Mouse (Mus musculus): ENCODE results near the gene Gm30083. TPM values are rescaled to one million over a fixed set of nuclear protein-coding genes. Genes with fewer than 3 reads are reported as not detected.

The Gm30083 gene
- not detected for total RNA-seq (2021)
- long read RNA-seq, experiment 1, result 0 reads
- long read RNA-seq, experiment 2, result 0 reads

DNA sequence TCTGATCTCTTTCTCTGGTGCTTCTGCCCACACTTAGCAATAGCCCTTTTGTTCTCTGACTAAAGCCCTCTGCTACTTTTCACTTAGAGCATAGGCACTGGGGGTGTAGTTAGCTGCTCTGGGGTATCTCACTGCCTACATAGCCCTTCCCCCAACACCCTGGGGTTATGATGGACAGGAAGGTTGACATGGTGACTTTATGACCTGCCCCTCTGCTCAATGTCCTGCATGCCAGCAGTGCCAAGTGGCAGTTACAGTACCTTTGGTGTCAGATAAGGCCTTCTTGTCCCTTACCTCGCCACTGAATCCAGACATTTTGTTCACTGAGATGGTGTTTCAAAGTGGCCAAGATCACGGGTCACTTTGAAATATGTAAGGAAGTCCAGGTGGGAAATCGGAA lies at the start of gene Gm30083:
Gene Gm30083, minus strand, starts transcription at position 120 of the 400 bp plus-strand sequence.
- DNase-seq, result no peak

GRCm38 (mm10) chr14:34052516-34052915 lies 37.5 kb upstream of the Gm30083 start, which contains the start of gene Antxrl:
Antxrl (plus strand) TSS chr14:34052707.
- no peak for DNase-seq

- DNase-seq, result no peak
Measured at GRCm38 (mm10) chr14:34050101-34050779, 35.3 kb upstream of the Gm30083 start.

DNA sequence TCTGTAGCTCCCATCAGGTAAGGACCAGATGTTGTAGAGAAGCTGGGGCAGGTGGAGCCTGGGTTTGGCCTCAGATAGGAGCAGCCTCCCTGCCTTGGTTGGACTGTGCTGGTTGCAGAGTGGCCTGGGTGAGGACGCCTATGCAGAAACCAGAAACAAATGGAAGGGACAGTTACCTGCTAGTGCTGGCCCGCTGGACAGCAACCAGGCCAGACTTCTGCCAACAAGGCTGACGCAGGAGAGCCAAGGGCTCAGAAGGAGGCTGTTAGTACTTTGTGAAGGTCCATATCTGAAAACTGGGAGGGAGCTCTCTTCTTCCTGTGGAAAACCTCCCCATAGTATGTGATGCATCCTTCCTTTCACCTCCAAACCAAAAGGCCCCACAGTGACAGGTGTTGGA lies 28.4 kb upstream of the Gm30083 start:
- DNase-seq, result no peak

DNA sequence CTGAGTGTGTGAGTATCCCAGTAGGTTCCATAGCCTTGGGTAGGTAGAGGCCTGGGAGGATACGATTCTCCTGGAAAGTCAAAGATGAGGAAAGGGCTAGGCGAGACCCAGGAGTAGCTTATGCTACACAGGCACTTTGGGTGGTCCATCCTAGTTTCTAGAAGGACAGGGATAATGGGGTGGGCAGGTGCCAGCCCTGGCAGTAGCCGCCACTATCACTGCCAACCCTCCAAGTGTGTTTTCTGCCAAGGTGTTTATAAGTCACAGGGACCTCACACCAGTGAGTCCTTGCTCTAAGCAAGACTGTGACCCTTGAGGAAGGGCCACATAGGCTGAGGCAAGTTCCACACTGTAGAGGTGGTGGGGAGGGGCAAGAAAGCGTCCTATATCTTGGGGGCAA lies 26.3 kb upstream of the Gm30083 start:
- DNase-seq, result no peak

GRCm38 (mm10) chr14:34033841-34034610 lies 19.0 kb upstream of the Gm30083 start:
- DNase-seq, result no peak

DNA sequence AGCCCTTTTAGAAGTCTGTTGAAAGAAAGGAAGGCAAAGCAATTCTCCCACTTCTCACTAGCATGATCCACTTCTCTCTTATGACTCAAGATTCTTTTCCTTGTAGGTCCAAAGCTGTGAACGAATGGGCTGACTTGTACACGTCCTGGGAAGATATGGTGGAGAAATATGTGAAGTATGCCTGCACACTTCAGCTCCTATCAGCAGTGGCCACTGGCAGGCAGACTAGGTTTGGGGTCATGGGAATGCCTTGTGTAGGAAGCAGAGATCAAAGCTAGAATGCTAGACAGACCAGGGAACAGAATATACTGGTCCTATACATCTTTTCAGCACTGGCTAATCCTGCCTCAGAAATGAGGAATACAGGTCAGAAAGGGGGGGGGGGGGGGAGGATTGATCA lies 11.7 kb upstream of the Gm30083 start:
- no peak for DNase-seq

GRCm38 (mm10) chr14:34016938-34017337 lies 2.0 kb upstream of the Gm30083 start:
- no peak for DNase-seq

DNA sequence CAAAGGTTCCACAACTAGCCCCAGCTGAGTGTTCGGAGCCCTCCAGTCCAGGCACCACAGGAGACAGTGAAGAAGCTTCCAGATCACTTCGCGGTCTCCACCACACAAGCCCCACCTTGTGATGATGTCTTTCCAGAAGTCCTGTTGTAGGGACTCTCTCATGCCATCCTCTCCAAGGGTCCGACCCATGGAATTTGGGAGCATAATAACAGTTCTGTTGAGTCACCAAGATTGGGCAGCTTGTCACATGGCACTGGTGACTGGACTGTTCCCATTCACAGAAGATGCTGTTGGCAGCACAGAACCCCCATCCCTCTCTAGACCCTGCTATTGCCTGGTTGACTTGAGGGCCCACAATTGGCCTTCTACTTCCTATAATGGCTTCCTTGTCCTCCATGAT lies 1.4 kb upstream of the Gm30083 start, which contains the start of gene Gm5460:
Gene Gm5460, plus strand, starts transcription at position 378 of the 400 bp plus-strand sequence.
- no peak for DNase-seq

DNA sequence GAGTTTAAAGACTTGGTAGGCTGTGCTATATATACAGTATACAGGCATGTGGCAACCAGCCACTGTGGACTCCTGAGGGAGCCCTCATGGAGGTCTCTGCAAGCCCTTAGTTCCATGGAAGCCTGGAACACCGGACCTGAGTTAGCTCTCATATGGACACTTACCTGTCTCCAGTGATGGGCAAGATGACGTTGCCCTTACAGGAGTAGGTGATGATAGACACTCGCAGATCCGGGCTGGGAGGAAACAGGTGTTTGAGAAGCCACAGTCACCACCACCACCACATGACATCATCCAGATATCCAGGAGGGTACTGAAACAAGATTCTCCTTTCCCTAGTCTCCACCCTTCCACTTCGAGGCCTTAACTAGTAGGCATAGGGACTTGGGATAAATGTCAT lies 12.6 kb downstream of the Gm30083 start:
- DNase-seq, result no peak

DNA sequence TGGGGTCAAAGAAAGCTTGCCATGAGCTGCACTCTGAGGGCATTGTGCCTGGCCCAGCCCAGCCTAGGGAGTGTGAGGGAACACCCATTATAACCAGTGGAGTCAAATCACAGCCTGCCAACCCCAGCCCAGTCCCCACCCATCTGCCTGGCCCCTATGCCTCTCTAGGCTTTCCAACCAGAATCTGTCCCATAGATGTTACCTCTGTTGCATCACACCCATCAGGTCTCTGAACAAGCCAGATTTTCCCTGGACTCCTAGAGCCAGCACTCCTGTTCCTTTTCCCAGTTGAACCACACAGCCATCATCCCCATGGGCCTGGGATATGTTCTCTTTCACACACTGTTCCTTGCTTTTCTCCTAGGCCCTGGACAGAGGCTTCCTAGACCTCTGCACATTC lies 13.5 kb downstream of the Gm30083 start:
- DNase-seq, result no peak

DNA sequence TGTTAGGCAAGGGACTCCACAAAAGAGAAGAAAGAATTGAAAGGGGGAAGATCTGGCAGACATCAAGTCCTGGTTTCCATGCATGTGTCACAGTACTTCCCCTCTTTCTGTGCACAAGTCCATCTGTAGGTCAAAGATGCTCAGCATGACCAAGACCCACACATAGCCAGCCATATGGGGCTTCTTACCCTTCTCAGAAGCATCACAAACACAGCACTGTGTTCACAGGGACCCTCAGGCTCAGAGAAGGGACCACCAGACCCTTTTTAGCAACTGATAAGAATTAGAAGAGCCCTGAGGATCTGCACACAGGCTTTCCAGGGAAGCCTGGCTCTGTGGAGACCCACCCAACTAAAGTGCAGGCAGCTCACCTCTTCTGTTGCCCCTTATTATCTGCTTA lies 14.9 kb downstream of the Gm30083 start:
- DNase-seq, result no peak

DNA sequence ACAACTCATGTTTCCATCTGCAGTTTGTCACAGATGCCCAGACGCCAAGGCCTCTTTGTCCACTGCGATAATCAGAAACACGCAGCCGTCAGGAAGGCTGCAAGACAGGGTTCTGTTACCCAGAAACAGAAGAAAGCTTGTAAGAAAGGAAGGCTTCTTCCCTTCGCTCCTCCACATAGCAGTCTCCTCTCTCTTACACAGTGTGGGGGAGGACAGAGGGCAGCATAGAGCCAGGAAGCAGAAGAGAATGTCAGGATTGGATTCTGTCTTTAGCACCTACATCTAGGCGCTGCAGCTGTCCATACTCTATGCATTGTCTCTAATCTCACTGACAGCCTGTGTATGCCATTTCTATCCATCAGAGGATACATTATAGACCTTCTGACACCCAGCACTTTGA lies 17.6 kb downstream of the Gm30083 start:
- no peak for DNase-seq

DNA sequence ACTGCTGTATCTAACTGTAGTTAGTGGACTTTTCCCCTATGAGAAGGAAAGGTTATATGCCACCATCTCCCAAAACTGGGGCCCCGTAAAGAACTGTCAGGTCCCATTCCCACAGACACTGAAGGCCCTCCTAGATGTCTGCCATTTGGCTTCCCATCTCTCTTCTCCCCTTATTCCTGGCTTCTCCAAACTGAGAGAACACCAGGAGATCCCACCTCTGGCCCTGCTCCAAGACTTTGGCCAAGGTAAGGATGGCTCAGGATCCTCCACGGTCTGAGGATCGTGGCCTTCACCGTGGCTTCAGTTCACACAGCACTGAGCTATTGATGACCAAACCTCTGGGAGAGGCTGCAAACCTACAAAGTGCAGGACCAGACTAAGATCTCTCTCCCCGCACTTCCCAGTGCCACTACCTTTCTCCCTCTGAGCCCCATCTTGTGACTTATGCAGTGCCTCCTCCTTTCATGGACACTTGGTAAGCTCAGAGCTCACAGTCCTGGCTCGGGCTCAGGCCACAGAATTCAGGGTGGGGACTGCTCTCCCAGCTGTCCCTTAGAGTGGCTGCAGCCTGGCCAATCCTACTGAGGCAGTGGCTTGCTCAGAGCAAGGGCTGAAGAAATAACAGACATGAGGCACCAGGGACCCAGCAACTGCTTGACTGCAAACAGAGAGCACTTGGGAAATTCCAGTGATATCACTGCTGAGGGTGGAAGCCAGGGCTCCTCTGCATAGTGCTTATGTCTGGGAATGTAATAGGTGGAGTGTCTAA lies 21.3 kb downstream of the Gm30083 start:
- DNase-seq, result no peak

- no peak for DNase-seq
Measured at GRCm38 (mm10) chr14:33993051-33993450, 21.9 kb downstream of the Gm30083 start.

GRCm38 (mm10) chr14:33991971-33992370 lies 23.0 kb downstream of the Gm30083 start:
- no peak for DNase-seq

DNA sequence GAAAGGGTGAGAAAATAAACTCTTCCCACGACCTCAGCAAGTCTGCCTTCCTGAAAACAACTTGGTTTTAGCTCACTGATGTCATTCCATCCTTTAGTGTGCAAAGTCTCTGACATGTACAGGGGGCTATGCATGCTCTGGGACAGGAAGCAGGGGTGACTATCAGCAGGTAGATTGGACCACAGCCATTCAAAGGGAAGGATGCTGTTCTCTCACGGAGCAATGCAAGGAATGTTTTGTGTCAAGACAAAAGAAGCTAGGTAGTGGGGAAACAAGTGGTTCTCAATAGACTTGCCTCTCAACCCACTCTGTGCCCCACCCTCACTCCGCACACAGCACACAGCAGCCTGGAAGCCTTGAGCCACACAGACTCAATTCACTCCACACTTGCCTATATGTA lies 25.8 kb downstream of the Gm30083 start:
- DNase-seq, result no peak

- DNase-seq, result no peak
Measured at GRCm38 (mm10) chr14:33978604-33979059, 36.4 kb downstream of the Gm30083 start, which contains the start of gene Zfp488. Zfp488 (minus strand) TSS chr14:33978764.

GRCm38 (mm10) chr14:33977748-33978147 lies 37.2 kb downstream of the Gm30083 start:
- DNase-seq, result no peak

GRCm38 (mm10) chr14:33974752-33975151 lies 40.2 kb downstream of the Gm30083 start:
- DNase-seq, result no peak

- no peak for DNase-seq
Measured at GRCm38 (mm10) chr14:33972679-33973078, 42.3 kb downstream of the Gm30083 start.

DNA sequence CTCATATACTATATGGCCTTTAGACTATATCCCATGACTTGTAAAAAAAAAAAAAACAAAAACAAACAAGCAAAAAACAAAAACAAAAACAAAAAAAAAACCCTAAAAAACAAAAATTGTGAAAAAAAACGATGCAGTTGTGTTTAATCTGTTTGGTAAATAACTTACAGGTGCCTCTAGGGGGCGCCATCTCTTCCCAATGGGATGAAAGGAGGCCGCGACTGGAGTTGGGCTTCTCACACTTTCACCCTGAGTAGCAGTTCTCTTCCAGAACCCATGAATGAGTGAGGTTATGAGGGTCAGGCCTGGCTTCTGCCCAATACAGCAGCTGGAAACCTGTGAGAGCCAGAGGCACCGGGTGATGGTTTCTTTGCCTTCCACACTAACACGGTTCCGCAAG lies 49.3 kb downstream of the Gm30083 start:
- DNase-seq, result no peak

DNA sequence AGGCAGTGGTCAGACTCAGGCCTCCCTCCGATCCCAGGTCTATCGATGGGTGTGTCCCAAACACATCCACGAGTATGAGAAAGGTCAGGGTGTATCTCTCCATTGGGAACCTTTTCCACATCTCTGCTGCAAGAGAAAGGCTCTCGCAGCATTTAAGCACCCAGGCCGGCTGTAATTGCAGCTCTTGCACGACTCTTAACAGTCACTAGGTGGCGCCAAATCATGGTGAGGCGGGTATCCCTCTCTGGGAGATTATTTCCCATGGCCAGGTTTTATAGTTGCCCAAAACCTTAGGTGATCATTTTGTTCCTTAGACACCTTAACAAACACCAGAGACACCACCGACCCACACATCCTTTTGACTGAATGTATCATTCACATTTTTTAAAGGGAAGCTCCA lies 55.6 kb downstream of the Gm30083 start:
- no peak for DNase-seq
